Mouse (Mus musculus) heart, postnatal 36 days (tissue): ENCODE measurements around the gene Coro2b. TPM values are rescaled to one million over a fixed set of nuclear protein-coding genes. Genes with fewer than 3 reads are reported as not detected.

Source experiments
- DNase-seq, 2 experiments: peaks; one replicate each; pipeline ENCODE4 v3.0.0; 2021 to 2022
- intact Hi-C: fragments of 180-260 bp; cut with DNase I; formaldehyde crosslinking; loops from one replicate; pipeline ENCODE4 v1.15.1; 2025
- total RNA-seq, 2 experiments: library from RNA; stranded (reverse); gene quantifications; 2 replicates each; pipeline ENCODE4 v1.2.3; 2021

The Coro2b gene
- total RNA-seq, 2 experiments from 2014 or later: 9.8 to 14.5 TPM

- DNase-seq: no peak
These were observed 18.3 kb downstream of the Coro2b start for GRCm38 (mm10) chr9:62518572-62518971.

GRCm38 (mm10) chr9:62517112-62517957 is 19.5 kb downstream of the Coro2b start:
- intact Hi-C loops: no loop called here
- no peak for DNase-seq

More at GRCm38 (mm10) chr9:62518572-62518971, 18.3 kb downstream of the Coro2b start:
- intact Hi-C loops: no loop called here

GRCm38 (mm10) chr9:62515138-62515537 is 21.7 kb downstream of the Coro2b start:
- no peak for DNase-seq
- intact Hi-C loops: no loop called here

- intact Hi-C loops: no loop called here
- no peak for DNase-seq
These were observed 23.2 kb downstream of the Coro2b start for GRCm38 (mm10) chr9:62513492-62514133.

- intact Hi-C loops: no loop called here
- DNase-seq: no peak
These were observed 26.3 kb downstream of the Coro2b start for GRCm38 (mm10) chr9:62510530-62510936.

GRCm38 (mm10) chr9:62509617-62510016 is 27.2 kb downstream of the Coro2b start:
- intact Hi-C loops: no loop called here
- DNase-seq: no peak

GRCm38 (mm10) chr9:62508740-62509524 is 27.9 kb downstream of the Coro2b start:
- intact Hi-C loops: no loop called here

GRCm38 (mm10) chr9:62506467-62507067 is 30.3 kb downstream of the Coro2b start:
- intact Hi-C loops: no loop called here

More at GRCm38 (mm10) chr9:62508740-62509524, 27.9 kb downstream of the Coro2b start:
- no peak for DNase-seq

GRCm38 (mm10) chr9:62504129-62504528 is 32.7 kb downstream of the Coro2b start:
- intact Hi-C loops: no loop called here
- no peak for DNase-seq

More at GRCm38 (mm10) chr9:62506467-62507067, 30.3 kb downstream of the Coro2b start:
- no peak for DNase-seq

- intact Hi-C loops: no loop called here
- DNase-seq: no peak
These were observed 34.5 kb downstream of the Coro2b start for GRCm38 (mm10) chr9:62502361-62502760.

GRCm38 (mm10) chr9:62501566-62501965 is 35.3 kb downstream of the Coro2b start:
- intact Hi-C loops: no loop called here
- no peak for DNase-seq

GRCm38 (mm10) chr9:62500007-62500406 is 36.8 kb downstream of the Coro2b start:
- no peak for DNase-seq
- intact Hi-C loops: no loop called here

- intact Hi-C loops: no loop called here
- no peak for DNase-seq
These were observed 37.9 kb downstream of the Coro2b start for GRCm38 (mm10) chr9:62498945-62499344.

GRCm38 (mm10) chr9:62497135-62498092 is 39.4 kb downstream of the Coro2b start:
- no peak for DNase-seq
- intact Hi-C loops: no loop called here

GRCm38 (mm10) chr9:62492306-62492990 is 44.4 kb downstream of the Coro2b start:
- intact Hi-C loops: no loop called here
- no peak for DNase-seq

- intact Hi-C loops: no loop called here
- no peak for DNase-seq
These were observed 45.2 kb downstream of the Coro2b start for GRCm38 (mm10) chr9:62491611-62492010.

- intact Hi-C loops: no loop called here
These were observed 45.7 kb downstream of the Coro2b start for GRCm38 (mm10) chr9:62491104-62491503.

GRCm38 (mm10) chr9:62484107-62484506 is 52.7 kb downstream of the Coro2b start:
- intact Hi-C loops: no loop called here
- no peak for DNase-seq

More at GRCm38 (mm10) chr9:62491104-62491503, 45.7 kb downstream of the Coro2b start:
- DNase-seq: peak; percentile 49 to 57

GRCm38 (mm10) chr9:62482788-62483187 is 54.1 kb downstream of the Coro2b start:
- intact Hi-C loops: no loop called here
- no peak for DNase-seq
